Mouse (Mus musculus): ENCODE measurements at regions not wholly inside any gene's neighbourhood (a gene's known extent, or its start where the extent isn't known, plus 50 kb on each side); places are given as distances from the start of the nearest gene placed in this dataset.

DNA sequence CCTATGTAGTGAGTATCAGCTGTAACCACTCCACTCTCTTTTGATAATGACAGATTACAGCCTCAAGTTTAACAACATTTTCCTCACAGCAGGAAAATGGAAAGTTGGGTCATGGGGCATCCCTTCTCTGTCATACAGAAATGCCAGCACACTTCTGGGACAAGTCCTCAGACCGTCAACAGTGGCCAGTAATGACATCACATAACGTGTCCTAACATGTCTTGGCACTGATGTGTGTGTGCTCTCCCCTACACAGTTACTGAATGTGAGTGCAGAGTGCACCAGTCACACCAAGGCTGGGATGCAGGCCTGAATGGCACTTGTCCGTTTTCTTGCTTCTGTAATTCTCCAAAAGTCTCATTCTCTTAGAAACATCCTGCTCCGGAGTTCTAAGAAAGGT is 132.0 kb upstream of the Lrig3 start:
- no peaks in the 10 kb centered on the region for H3K4me1 ChIP-seq (ENCODE audit: control insufficient read depth in 1 of 2, insufficient read depth in 2 of 2, low read length in 2 of 2)
- no peak overlapping the region for H3K9ac ChIP-seq (ENCODE audit: control insufficient read depth, low read depth, low read length, poor library complexity, severe bottlenecking)
- no peak for DNase-seq (ENCODE audit: low read depth, low spot score)
- no peaks in the 10 kb centered on the region for H3K27me3 ChIP-seq (ENCODE audit: control insufficient read depth in 1 of 2, insufficient read depth in 2 of 2, low read length in 2 of 2)
- no peaks in the 10 kb centered on the region for H3K79me2 ChIP-seq (ENCODE audit: control insufficient read depth, insufficient read depth, low read length, poor library complexity)
- no peaks in the 10 kb centered on the region for H3K36me3 ChIP-seq (ENCODE audit: control insufficient read depth in 1 of 2, insufficient read depth in 2 of 2, low read length in 2 of 2)
- no peak overlapping the region for H3K4me3 ChIP-seq (ENCODE audit: control insufficient read depth in 1 of 2, insufficient read depth in 1 of 2, low read depth in 2 of 2, low read length in 2 of 2)
- TF ChIP-seq JUND (IDR thresholded peaks at IDR 0.05; ENCODE audit: low read depth, low read length) (no peak), NRF1 (IDR thresholded peaks at IDR 0.05; ENCODE audit: insufficient read depth, low read depth, low read length, poor library complexity, severe bottlenecking) (no peak), MAFK (IDR thresholded peaks at IDR 0.05; ENCODE audit: borderline replicate concordance, low read depth, low read length) (no peak), TBP (IDR thresholded peaks at IDR 0.05; ENCODE audit: low read depth, low read length) (no peak), SMC3 (IDR thresholded peaks at IDR 0.05; ENCODE audit: low read depth, low read length) (no peak), MYC (IDR thresholded peaks at IDR 0.05; ENCODE audit: low read depth, low read length) (no peak), ELF1 (IDR thresholded peaks at IDR 0.05; ENCODE audit: low read depth, low read length) (no peak), POLR2A (IDR thresholded peaks at IDR 0.05; ENCODE audit: control insufficient read depth in 1 of 2, insufficient read depth in 1 of 2, low read depth in 1 of 2, low read length in 2 of 2, poor library complexity in 1 of 2) (no peak)
- no peak overlapping the region for H3K27ac ChIP-seq (ENCODE audit: control insufficient read depth, low read depth, low read length)
- H3K9me3 ChIP-seq (replicated peaks; ENCODE audit: insufficient read depth, low read length), result no peaks in the 10 kb centered on the region

DNA sequence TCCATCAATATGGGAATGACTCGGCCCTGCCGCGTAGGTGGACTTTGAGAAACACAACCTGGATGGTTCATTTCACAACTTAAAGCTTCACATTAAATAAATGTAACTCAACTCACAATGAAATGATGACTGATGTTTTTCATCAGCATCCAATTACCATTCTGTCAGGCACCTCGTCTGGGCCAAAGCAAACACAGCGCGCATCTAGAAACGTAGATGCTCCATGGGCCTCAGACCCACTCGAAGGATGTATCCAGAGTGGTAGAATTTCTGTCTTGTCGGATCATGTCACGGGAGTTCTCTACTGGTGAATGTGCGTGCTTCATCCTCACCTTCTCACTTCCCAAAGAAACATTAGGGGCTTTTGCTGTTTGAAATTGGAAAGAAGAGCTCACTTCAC is 127.0 kb upstream of the Lrig3 start:
- no peak overlapping the region for H3K4me3 ChIP-seq (ENCODE audit: control insufficient read depth in 1 of 2, insufficient read depth in 1 of 2, low read depth in 2 of 2, low read length in 2 of 2)
- DNase-seq (ENCODE audit: low read depth, low spot score), result no peak
- no peaks in the 10 kb centered on the region for H3K9me3 ChIP-seq (replicated peaks; ENCODE audit: insufficient read depth, low read length)
- H3K27me3 ChIP-seq (ENCODE audit: control insufficient read depth in 1 of 2, insufficient read depth in 2 of 2, low read length in 2 of 2), result no peaks in the 10 kb centered on the region
- no peaks in the 10 kb centered on the region for H3K4me1 ChIP-seq (ENCODE audit: control insufficient read depth in 1 of 2, insufficient read depth in 2 of 2, low read length in 2 of 2)
- no peak overlapping the region for H3K27ac ChIP-seq (ENCODE audit: control insufficient read depth, low read depth, low read length)
- H3K9ac ChIP-seq (ENCODE audit: control insufficient read depth, low read depth, low read length, poor library complexity, severe bottlenecking), result no peak overlapping the region
- no peaks in the 10 kb centered on the region for H3K79me2 ChIP-seq (ENCODE audit: control insufficient read depth, insufficient read depth, low read length, poor library complexity)
- TF ChIP-seq CTCF (IDR thresholded peaks at IDR 0.05 in 2 of 3, conservative IDR thresholded peaks at IDR 0.05 in 1 of 3; ENCODE audit: control insufficient read depth in 1 of 3, insufficient read depth in 1 of 3, low read depth in 2 of 3, low read length in 3 of 3, poor library complexity in 1 of 3, severe bottlenecking in 1 of 3) (no peak), CHD2 (IDR thresholded peaks at IDR 0.05; ENCODE audit: low read length) (no peak), POLR2AphosphoS5 (IDR thresholded peaks at IDR 0.05; ENCODE audit: borderline replicate concordance, low read depth, low read length) (no peak), MEF2A (IDR thresholded peaks at IDR 0.05; ENCODE audit: extremely low read depth, insufficient replicate concordance, low read depth, low read length, poor library complexity, severe bottlenecking) (no peak), KAT2A (conservative IDR thresholded peaks at IDR 0.05; ENCODE audit: low read depth, low read length) (no peak), ZKSCAN1 (IDR thresholded peaks at IDR 0.05; ENCODE audit: low read depth, low read length) (no peak), HCFC1 (IDR thresholded peaks at IDR 0.05; ENCODE audit: low read depth, low read length) (no peak), TCF12 (IDR thresholded peaks at IDR 0.05; ENCODE audit: low read depth, low read length) (no peak), TBP (IDR thresholded peaks at IDR 0.05; ENCODE audit: low read depth, low read length) (no peak), RAD21 (IDR thresholded peaks at IDR 0.05; ENCODE audit: low read depth, low read length) (no peak), ZC3H11A (IDR thresholded peaks at IDR 0.05; ENCODE audit: low read depth, low read length) (no peak), USF2 (IDR thresholded peaks at IDR 0.05; ENCODE audit: borderline replicate concordance in 1 of 2, insufficient read depth in 1 of 2, low read depth in 1 of 2, low read length in 2 of 2) (no peak), EP300 (IDR thresholded peaks at IDR 0.05; ENCODE audit: low read depth in 1 of 2, low read length in 2 of 2) (no peak), MYB (IDR thresholded peaks at IDR 0.05; ENCODE audit: low read depth, low read length) (no peak), E2F4 (IDR thresholded peaks at IDR 0.05; ENCODE audit: borderline replicate concordance, low read depth, low read length) (no peak), MYC (IDR thresholded peaks at IDR 0.05; ENCODE audit: low read depth, low read length) (no peak), JUND (IDR thresholded peaks at IDR 0.05; ENCODE audit: low read depth, low read length) (no peak), NRF1 (IDR thresholded peaks at IDR 0.05; ENCODE audit: insufficient read depth, low read depth, low read length, poor library complexity, severe bottlenecking) (no peak), MXI1 (IDR thresholded peaks at IDR 0.05; ENCODE audit: low read depth, low read length) (no peak)
- H3K36me3 ChIP-seq (ENCODE audit: control insufficient read depth in 1 of 2, insufficient read depth in 2 of 2, low read length in 2 of 2), result no peaks in the 10 kb centered on the region
